Mouse (Mus musculus) neutrophil, adult 83 days (primary cell): ENCODE results near the gene Tnc. TPM values are rescaled to one million over a fixed set of nuclear protein-coding genes. Genes with fewer than 3 reads are reported as not detected.

Experiments
- total RNA-seq, 2 experiments: library from RNA; stranded (reverse); gene quantifications; one replicate each; pipeline ENCODE4 v1.2.4; 2023

Gene Tnc
- under 1 TPM; 0.60 to 0.88 TPM for total RNA-seq

DNA sequence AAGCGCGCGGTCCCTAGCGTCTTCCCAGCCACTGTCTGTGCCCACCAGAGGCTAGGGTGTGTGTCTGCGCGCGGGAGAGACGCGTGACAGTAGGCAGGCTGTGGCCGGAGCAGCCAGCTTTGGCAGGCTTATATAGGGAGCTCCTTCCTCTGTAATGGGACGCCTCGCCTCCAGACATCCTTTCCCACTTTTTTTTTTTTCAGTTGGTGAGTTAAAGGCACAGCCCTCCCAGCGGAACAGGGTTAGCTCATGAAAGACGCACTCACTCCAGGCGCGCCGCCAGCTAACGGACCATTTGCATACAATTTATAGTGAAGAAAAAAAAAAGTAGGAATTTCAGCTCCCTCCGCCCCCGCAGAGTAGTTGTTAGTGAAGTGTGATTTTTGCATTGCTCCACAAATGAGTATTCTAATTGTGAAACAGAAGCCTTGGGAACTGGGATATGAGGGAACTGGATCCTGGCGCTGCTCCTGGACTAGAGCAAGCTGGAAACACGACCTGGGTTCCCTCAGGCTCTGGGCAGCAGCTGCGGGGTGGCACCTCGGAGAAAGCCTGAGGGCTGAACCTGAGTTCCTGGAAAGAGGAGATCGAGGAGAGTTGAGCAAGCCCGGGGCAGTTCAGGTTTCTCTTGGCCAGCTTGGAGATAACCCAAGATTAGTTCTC is at the start of gene Tnc:
Gene Tnc, minus strand, starts transcription at position 185 of the 663 bp plus-strand sequence.

Other genes starting within 250 kb of the Tnc start
- under 1 TPM; 0.09 to 0.13 TPM for gene Tnfsf8, start 185.7 kb downstream of the Tnc start, total RNA-seq